ENCODE assay signal across 22 mouse cellular contexts in genomic region chr15:102963259-102963658, GRCm38 (mm10). TPM values are rescaled to one million over a fixed set of nuclear protein-coding genes. Genes with fewer than 3 reads are reported as not detected.
DNase-seq lines count a peak whose midpoint lies in the region; ATAC-seq and TF ChIP-seq lines count a peak whose summit lies in the region.
"Had no signal": no experiment of that assay in that cellular context is flagged by ENCODE, and none has a peak within 500 bp of the region (broad histone marks: within the 10 kb centered on the region; RNA-seq: fewer than 3 reads in every experiment).

No protein-coding gene starts in this region.

- peak; percentile 4; the same call in 1 of the 2 replicates for ATAC-seq in neural tube, embryonic 11.5 days (ENCODE audit: insufficient read depth, low FRiP score, low TSS enrichment)
- no peak for ATAC-seq in limb, embryonic 13.5 days (ENCODE audit: low FRiP score, low read depth)
- ATAC-seq in hindbrain, embryonic 12.5 days (ENCODE audit: low FRiP score), result no peak
- ATAC-seq: forebrain, embryonic 14.5 days; liver, embryonic 12.5 days; midbrain, embryonic 13.5 days had no signal

- peak overlapping the region; percentile 93 for H3K4me3 ChIP-seq in gastrocnemius, adult 2 months
- H3K4me3 ChIP-seq in neural tube, embryonic 11.5 days (ENCODE audit: low read depth, low read length), result peak overlapping the region; percentile 28
- peak overlapping the region; percentile 32 for H3K4me3 ChIP-seq in limb, embryonic 13.5 days
- no peak overlapping the region for H3K4me3 ChIP-seq in hindbrain, embryonic 12.5 days
- H3K4me3 ChIP-seq: hindbrain, embryonic 13.5 days; liver, embryonic 12.5 days; midbrain, embryonic 13.5 days; stomach, embryonic 15.5 days had no signal

- intact Hi-C loops in gastrocnemius, adult 2 months (cut with DNase I), result no loop called here

- H3K9me3 ChIP-seq in neural tube, embryonic 11.5 days (ENCODE audit: control insufficient read depth, low read length), result no peaks in the 10 kb centered on the region
- no peaks in the 10 kb centered on the region for H3K9me3 ChIP-seq in limb, embryonic 13.5 days
- no peaks in the 10 kb centered on the region for H3K9me3 ChIP-seq in hindbrain, embryonic 12.5 days (replicated peaks)
- H3K9me3 ChIP-seq: hindbrain, embryonic 13.5 days; liver, embryonic 12.5 days; midbrain, embryonic 13.5 days; stomach, embryonic 15.5 days had no signal

- peak overlapping the region; percentile 55 for H3K9ac ChIP-seq in neural tube, embryonic 11.5 days (ENCODE audit: low read length)
- H3K9ac ChIP-seq in limb, embryonic 13.5 days, result peak overlapping the region; percentile 62
- no peak overlapping the region for H3K9ac ChIP-seq in hindbrain, embryonic 12.5 days
- H3K9ac ChIP-seq: hindbrain, embryonic 13.5 days; liver, embryonic 12.5 days; lung, embryonic 14.5 days; midbrain, embryonic 13.5 days; stomach, embryonic 15.5 days had no signal

- 1% methylated on average over 8 of the region's 8 CpGs for WGBS in neural tube, embryonic 11.5 days
- WGBS in limb, embryonic 13.5 days, result 4% methylated on average over 8 of the region's 8 CpGs
- WGBS in hindbrain, embryonic 12.5 days, result 3% methylated on average over 8 of the region's 8 CpGs

- H3K27me3 ChIP-seq in neural tube, embryonic 11.5 days (ENCODE audit: control insufficient read depth, insufficient read depth, low read length), result peaks cover 91% of the 10 kb centered on the region
- peaks cover 89% of the 10 kb centered on the region for H3K27me3 ChIP-seq in limb, embryonic 13.5 days
- peaks cover 96% of the 10 kb centered on the region for H3K27me3 ChIP-seq in hindbrain, embryonic 12.5 days

- H3K4me2 ChIP-seq in neural tube, embryonic 11.5 days (ENCODE audit: low read depth), result peak overlapping the region; percentile 57
- H3K4me2 ChIP-seq in limb, embryonic 13.5 days (replicated peaks), result peak overlapping the region; percentile 58
- H3K4me2 ChIP-seq in hindbrain, embryonic 12.5 days (replicated peaks), result no peak overlapping the region
- H3K4me2 ChIP-seq: hindbrain, embryonic 13.5 days; liver, embryonic 12.5 days; lung, embryonic 14.5 days; midbrain, embryonic 13.5 days; stomach, embryonic 15.5 days had no signal

- TF ChIP-seq CTCF in gastrocnemius, adult 2 months (IDR thresholded peaks at IDR 0.05), result no peak

- peak; percentile 62 for DNase-seq in gastrocnemius, adult 2 months
- DNase-seq in gastrocnemius, postnatal 25 days, result no peak
- DNase-seq in neural tube, embryonic 11.5 days (ENCODE audit: low spot score), result no peak
- no peak for DNase-seq in neural tube, embryonic 10.5 days (ENCODE audit: extremely low spot score, low spot score)
- DNase-seq in left cerebral cortex, adult 18-20 months (ENCODE audit: low spot score in 2 of 2), result no peak
- no peak for DNase-seq in embryo, embryonic 9.5 days (ENCODE audit: extremely low spot score)
- DNase-seq: cerebellum, adult 9-10 months; layer of hippocampus, adult 9-11 months; right cerebral cortex, postnatal 14 days; thymus, adult 2 months had no signal

- peak overlapping the region; percentile 99 for H3K27ac ChIP-seq in gastrocnemius, adult 2 months
- H3K27ac ChIP-seq in neural tube, embryonic 11.5 days (ENCODE audit: low read depth, low read length), result peak overlapping the region; percentile 50
- no peak overlapping the region; the same call in 1 of the 2 replicates for H3K27ac ChIP-seq in limb, embryonic 13.5 days
- no peak overlapping the region for H3K27ac ChIP-seq in hindbrain, embryonic 12.5 days
- H3K27ac ChIP-seq: hindbrain, embryonic 13.5 days; liver, embryonic 12.5 days; midbrain, embryonic 13.5 days; stomach, embryonic 15.5 days had no signal

- H3K36me3 ChIP-seq in neural tube, embryonic 11.5 days (ENCODE audit: control insufficient read depth, insufficient read depth, low read length), result no peaks in the 10 kb centered on the region
- H3K36me3 ChIP-seq in limb, embryonic 13.5 days, result no peaks in the 10 kb centered on the region
- H3K36me3 ChIP-seq in hindbrain, embryonic 12.5 days, result no peaks in the 10 kb centered on the region
- H3K36me3 ChIP-seq: hindbrain, embryonic 13.5 days; liver, embryonic 12.5 days; midbrain, embryonic 13.5 days; stomach, embryonic 15.5 days had no signal

- H3K4me1 ChIP-seq in neural tube, embryonic 11.5 days (ENCODE audit: control insufficient read depth, insufficient read depth, low read length), result no peaks in the 10 kb centered on the region
- H3K4me1 ChIP-seq in limb, embryonic 13.5 days, result peaks cover 24% of the 10 kb centered on the region
- H3K4me1 ChIP-seq in hindbrain, embryonic 12.5 days, result 0 out of 2 replicates have a peak, but pooled peaks cover 7% of the 10 kb centered on the region
- H3K4me1 ChIP-seq: liver, embryonic 12.5 days had no signal

RNA-seq across cellular contexts. Expression of gene Hoxc10, which starts 3.3 kb away (rescaled TPM):
- 10 to 100 TPM; 72.4 to 84.8 TPM for total RNA-seq in gastrocnemius, adult 2 months (2021)
- 10 to 100 TPM; 61.5 to 69.5 TPM for total RNA-seq in gastrocnemius, postnatal 25 days (2021)
- polyA plus RNA-seq in neural tube, embryonic 11.5 days (2014; fragmentation: Nextera tagmentation; extraction: Ambion mirVana), result 58.3 and 60.4 TPM in 2 replicates
- polyA plus RNA-seq in limb, embryonic 13.5 days (2015; fragmentation: Nextera tagmentation; extraction: Ambion mirVana), result 11.0 and 11.3 TPM in 2 replicates
- not detected for total RNA-seq in left cerebral cortex, adult 18-20 months (2021)
- polyA plus RNA-seq in hindbrain, embryonic 12.5 days (2016; fragmentation: Nextera tagmentation; extraction: Ambion mirVana), result not detected in 2 replicates
- total RNA-seq: heart, postnatal 10 days had no signal
- polyA plus RNA-seq: forebrain, embryonic 14.5 days; hindbrain, embryonic 13.5 days; liver, embryonic 12.5 days; lung, embryonic 14.5 days; midbrain, embryonic 13.5 days; spleen, adult 2 months had no signal

RNA-seq across cellular contexts. Expression of gene Hoxc5, which starts 4.0 kb away (rescaled TPM):
- 1 to 10 TPM; 2.7 to 2.9 TPM for total RNA-seq in gastrocnemius, adult 2 months (2021)
- 1 to 10 TPM; 1.6 to 1.8 TPM for total RNA-seq in gastrocnemius, postnatal 25 days (2021)
- polyA plus RNA-seq in neural tube, embryonic 11.5 days (2014; fragmentation: Nextera tagmentation; extraction: Ambion mirVana), result 36.3 and 37.3 TPM in 2 replicates
- 5.2 and 6.7 TPM in 2 replicates for polyA plus RNA-seq in limb, embryonic 13.5 days (2015; fragmentation: Nextera tagmentation; extraction: Ambion mirVana)
- total RNA-seq in left cerebral cortex, adult 18-20 months (2021), result not detected
- 20.2 and 37.0 TPM in 2 replicates for polyA plus RNA-seq in hindbrain, embryonic 12.5 days (2016; fragmentation: Nextera tagmentation; extraction: Ambion mirVana)
- polyA plus RNA-seq: forebrain, embryonic 14.5 days had no signal

RNA-seq across cellular contexts. Expression of gene Hoxc11, which starts 9.0 kb away (rescaled TPM):
- 10 to 100 TPM in 1 of 2 experiments, 1 to 10 TPM in 1; 6.9 to 11.7 TPM for total RNA-seq in gastrocnemius, adult 2 months (2021)
- total RNA-seq in gastrocnemius, postnatal 25 days (2021), result 1 to 10 TPM; 6.2 to 7.2 TPM
- polyA plus RNA-seq in neural tube, embryonic 11.5 days (2014; fragmentation: Nextera tagmentation; extraction: Ambion mirVana), result 1.9 and 2.0 TPM in 2 replicates
- 2.1 and 2.6 TPM in 2 replicates for polyA plus RNA-seq in limb, embryonic 13.5 days (2015; fragmentation: Nextera tagmentation; extraction: Ambion mirVana)
- total RNA-seq in left cerebral cortex, adult 18-20 months (2021), result not detected
- polyA plus RNA-seq in hindbrain, embryonic 12.5 days (2016; fragmentation: Nextera tagmentation; extraction: Ambion mirVana), result not detected in 2 replicates
- total RNA-seq: adrenal gland, postnatal 36 days; heart, postnatal 10 days had no signal
- polyA plus RNA-seq: forebrain, embryonic 14.5 days; hindbrain, embryonic 13.5 days; liver, embryonic 12.5 days; lung, embryonic 14.5 days; midbrain, embryonic 13.5 days; spleen, adult 2 months had no signal

RNA-seq across cellular contexts. Expression of gene Hoxc9, which starts 13.0 kb away (rescaled TPM):
- total RNA-seq in gastrocnemius, adult 2 months (2021), result 1 to 10 TPM; 6.7 to 8.3 TPM
- 1 to 10 TPM; 4.6 to 6.5 TPM for total RNA-seq in gastrocnemius, postnatal 25 days (2021)
- polyA plus RNA-seq in neural tube, embryonic 11.5 days (2014; fragmentation: Nextera tagmentation; extraction: Ambion mirVana), result 36.1 and 40.0 TPM in 2 replicates
- 1.7 and 2.1 TPM in 2 replicates for polyA plus RNA-seq in limb, embryonic 13.5 days (2015; fragmentation: Nextera tagmentation; extraction: Ambion mirVana)
- total RNA-seq in left cerebral cortex, adult 18-20 months (2021), result not detected
- not detected in 2 replicates for polyA plus RNA-seq in hindbrain, embryonic 12.5 days (2016; fragmentation: Nextera tagmentation; extraction: Ambion mirVana)
- total RNA-seq: heart, postnatal 10 days had no signal
- polyA plus RNA-seq: forebrain, embryonic 14.5 days; liver, embryonic 12.5 days; lung, embryonic 14.5 days; midbrain, embryonic 13.5 days; spleen, adult 2 months had no signal

RNA-seq across cellular contexts. Expression of gene Hoxc12, which starts 26.7 kb away (rescaled TPM):
- total RNA-seq in gastrocnemius, adult 2 months (2021), result not detected
- total RNA-seq in gastrocnemius, postnatal 25 days (2021), result not detected
- 3.0 and 4.6 TPM in 2 replicates for polyA plus RNA-seq in neural tube, embryonic 11.5 days (2014; fragmentation: Nextera tagmentation; extraction: Ambion mirVana)
- 2.8 and 3.1 TPM in 2 replicates for polyA plus RNA-seq in limb, embryonic 13.5 days (2015; fragmentation: Nextera tagmentation; extraction: Ambion mirVana)
- total RNA-seq in left cerebral cortex, adult 18-20 months (2021), result not detected
- not detected in 2 replicates for polyA plus RNA-seq in hindbrain, embryonic 12.5 days (2016; fragmentation: Nextera tagmentation; extraction: Ambion mirVana)
- total RNA-seq: adrenal gland, postnatal 36 days; heart, postnatal 10 days had no signal
- polyA plus RNA-seq: forebrain, embryonic 14.5 days; hindbrain, embryonic 13.5 days; liver, embryonic 12.5 days; lung, embryonic 14.5 days; midbrain, embryonic 13.5 days; spleen, adult 2 months; stomach, embryonic 15.5 days; thymus, adult 2 months; urinary bladder, adult 2 months had no signal

Comparison
In these comparisons a context has a peak if more than half of its experiments do, and no peak if none do; other contexts are left out.
1. H3K27ac ChIP-seq: peak in gastrocnemius, adult 2 months (single experiment) and neural tube, embryonic 11.5 days (single experiment); none in limb, embryonic 13.5 days (single experiment) and hindbrain, embryonic 12.5 days (single experiment).
2. RNA of gene Hoxc10, which starts 3.3 kb away (total RNA-seq): 72.4 to 84.8 TPM in gastrocnemius, adult 2 months and 61.5 to 69.5 TPM in gastrocnemius, postnatal 25 days; not detected in left cerebral cortex, adult 18-20 months; every median in the first group is over 10 times any median in the second.
3. RNA of gene Hoxc11, which starts 9.0 kb away (total RNA-seq): 6.9 to 11.7 TPM in gastrocnemius, adult 2 months and 6.2 to 7.2 TPM in gastrocnemius, postnatal 25 days; not detected in left cerebral cortex, adult 18-20 months; every median in the first group is over 4 times any median in the second.